Mouse (Mus musculus) heart, embryonic 13.5 days (tissue): ENCODE results near the gene Mfsd4a. TPM values are rescaled to one million over a fixed set of nuclear protein-coding genes. Genes with fewer than 3 reads are reported as not detected.
A peak's percentile ranks its signal among the peaks of the same experiment; 100 is the strongest.

ENCODE experiments used
- ATAC-seq: fragments of 200-750 bp; cut with Nextera tagmentation; 2 replicates; pipeline ENCODE4 v1.8.0; 2017; ENCODE audit warnings: moderate TSS enrichment; ENCODE audit not compliant: insufficient number of reproducible peaks, low FRiP score, low TSS enrichment; ENCODE audit errors: extremely low read depth
- H3K27ac ChIP-seq: fragments of 300-500 bp; sonication (generic); replicated peaks from 2 replicates; pipeline ENCODE4 v1.5.1; 2015; ENCODE audit warnings: moderate library complexity, mild to moderate bottlenecking, inconsistent platforms
- H3K27me3 ChIP-seq: fragments of 300-500 bp; sonication (generic); replicated peaks from 2 replicates; pipeline ENCODE4 v1.6.1; 2015; ENCODE audit warnings: mild to moderate bottlenecking, inconsistent platforms
- H3K36me3 ChIP-seq: fragments of 300-500 bp; sonication (generic); 2 replicates; pipeline ENCODE4 v1.6.1; 2015; ENCODE audit warnings: mild to moderate bottlenecking, inconsistent platforms
- H3K4me1 ChIP-seq: fragments of 300-500 bp; sonication (generic); 2 replicates; pipeline ENCODE4 v1.6.1; 2015; ENCODE audit warnings: inconsistent platforms
- H3K4me2 ChIP-seq: fragments of 300-500 bp; sonication (generic); 2 replicates; pipeline ENCODE4 v1.6.1; 2015; ENCODE audit warnings: inconsistent platforms, mild to moderate bottlenecking, moderate library complexity
- H3K4me3 ChIP-seq: fragments of 300-500 bp; sonication (generic); 2 replicates; pipeline ENCODE4 v1.5.1; 2015; ENCODE audit warnings: moderate library complexity, mild to moderate bottlenecking, inconsistent platforms
- H3K9ac ChIP-seq: fragments of 300-500 bp; sonication (generic); 2 replicates; pipeline ENCODE4 v1.6.1; 2015; ENCODE audit warnings: inconsistent platforms, mild to moderate bottlenecking, moderate library complexity
- H3K9me3 ChIP-seq: fragments of 300-500 bp; sonication (generic); 2 replicates; pipeline ENCODE4 v1.6.1; 2016; ENCODE audit warnings: inconsistent platforms
- WGBS: fragments of 180-500 bp; shearing (Covaris S2); methylation state at CpG from one replicate; pipeline ENCODE4 v1.1.7; 2015; ENCODE audit warnings: mixed read lengths; 5-methylcytosine and 5-hydroxymethylcytosine counted together
- polyA plus RNA-seq: library from polyadenylated mRNA; unstranded; fragments of >200 nt; fragmentation: Nextera tagmentation; extraction: Ambion mirVana; gene quantifications from 2 replicates; pipeline ENCODE4 v1.2.1, GENCODE M21; 2015

Mfsd4a gene
- polyA plus RNA-seq, 1 experiment from 2014 or later: 9.8 TPM

GRCm38 (mm10) chr1:132095356-132096004 is 27.6 kb upstream of the Mfsd4a start:
- Histone ChIP-seq H3K27me3 (no peaks in the 10 kb centered on the region), H3K36me3 (no peaks in the 10 kb centered on the region), H3K4me3 (no peak overlapping the region), H3K4me1 (peaks cover 22% of the 10 kb centered on the region), H3K9ac (no peak overlapping the region), H3K9me3 (no peaks in the 10 kb centered on the region), H3K27ac (peak overlapping the region; percentile 48; the same call in 1 of the 2 replicates), H3K4me2 (0 out of 2 replicates have a peak overlapping the region, but pooled peaks have one; percentile 4)
- WGBS: 30% methylated on average over 11 of the region's 11 CpGs
- ATAC-seq: peak; percentile 60; the same call in 1 of the 2 replicates

GRCm38 (mm10) chr1:132093269-132093668 is 25.4 kb upstream of the Mfsd4a start:
- Histone ChIP-seq H3K4me2 (no peak overlapping the region), H3K27ac (no peak overlapping the region), H3K9me3 (no peaks in the 10 kb centered on the region), H3K36me3 (no peaks in the 10 kb centered on the region), H3K4me3 (no peak overlapping the region), H3K27me3 (no peaks in the 10 kb centered on the region), H3K4me1 (peaks cover 17% of the 10 kb centered on the region), H3K9ac (no peak overlapping the region)
- 87% methylated on average over 4 of the region's 4 CpGs for WGBS
- no peak for ATAC-seq

- H3K27ac ChIP-seq: no peak overlapping the region
- H3K4me2 ChIP-seq: no peak overlapping the region
- ATAC-seq: no peak
- H3K9me3 ChIP-seq: no peaks in the 10 kb centered on the region
- H3K36me3 ChIP-seq: no peaks in the 10 kb centered on the region
- no peak overlapping the region for H3K9ac ChIP-seq
- H3K27me3 ChIP-seq: no peaks in the 10 kb centered on the region
- H3K4me3 ChIP-seq: no peak overlapping the region
- 71% methylated on average over 4 of the region's 4 CpGs for WGBS
- peaks cover 3% of the 10 kb centered on the region for H3K4me1 ChIP-seq
These were observed 22.4 kb upstream of the Mfsd4a start for GRCm38 (mm10) chr1:132090266-132090665.

GRCm38 (mm10) chr1:132089767-132090166 is 21.9 kb upstream of the Mfsd4a start:
- H3K9me3 ChIP-seq: no peaks in the 10 kb centered on the region
- H3K36me3 ChIP-seq: no peaks in the 10 kb centered on the region
- H3K4me2 ChIP-seq: no peak overlapping the region
- H3K4me3 ChIP-seq: no peak overlapping the region
- no peak overlapping the region for H3K9ac ChIP-seq
- no peaks in the 10 kb centered on the region for H3K27me3 ChIP-seq
- no peaks in the 10 kb centered on the region for H3K4me1 ChIP-seq
- no peak for ATAC-seq
- H3K27ac ChIP-seq: no peak overlapping the region
- WGBS: 78% methylated on average over 6 of the region's 6 CpGs

- no peaks in the 10 kb centered on the region for H3K9me3 ChIP-seq
- no peaks in the 10 kb centered on the region for H3K4me1 ChIP-seq
- H3K27ac ChIP-seq: no peak overlapping the region
- no peak overlapping the region for H3K4me3 ChIP-seq
- no peak overlapping the region for H3K9ac ChIP-seq
- H3K36me3 ChIP-seq: no peaks in the 10 kb centered on the region
- 81% methylated on average over 5 of the region's 5 CpGs for WGBS
- no peak overlapping the region for H3K4me2 ChIP-seq
- no peak for ATAC-seq
- H3K27me3 ChIP-seq: no peaks in the 10 kb centered on the region
These were observed 20.4 kb upstream of the Mfsd4a start for GRCm38 (mm10) chr1:132088181-132088671.

GRCm38 (mm10) chr1:132085181-132086049 is 17.6 kb upstream of the Mfsd4a start:
- no peak overlapping the region for H3K9ac ChIP-seq
- H3K36me3 ChIP-seq: no peaks in the 10 kb centered on the region
- no peaks in the 10 kb centered on the region for H3K4me1 ChIP-seq
- no peak overlapping the region for H3K27ac ChIP-seq
- WGBS: 63% methylated on average over 7 of the region's 7 CpGs
- no peak overlapping the region for H3K4me2 ChIP-seq
- H3K27me3 ChIP-seq: no peaks in the 10 kb centered on the region
- H3K9me3 ChIP-seq: 0 out of 2 replicates have a peak, but pooled peaks cover 4% of the 10 kb centered on the region
- no peak for ATAC-seq
- no peak overlapping the region for H3K4me3 ChIP-seq

GRCm38 (mm10) chr1:132078413-132078812 is 10.6 kb upstream of the Mfsd4a start:
- Histone ChIP-seq H3K27ac (no peak overlapping the region), H3K4me1 (no peaks in the 10 kb centered on the region), H3K4me2 (no peak overlapping the region), H3K36me3 (no peaks in the 10 kb centered on the region), H3K27me3 (no peaks in the 10 kb centered on the region; the same call in 1 of the 2 replicates), H3K9ac (no peak overlapping the region), H3K4me3 (no peak overlapping the region), H3K9me3 (0 out of 2 replicates have a peak, but pooled peaks cover 4% of the 10 kb centered on the region)
- no peak for ATAC-seq
- WGBS: 73% methylated on average over 2 of the region's 2 CpGs

- H3K27ac ChIP-seq: no peak overlapping the region
- no peaks in the 10 kb centered on the region for H3K4me1 ChIP-seq
- 82% methylated on average over 10 of the region's 10 CpGs for WGBS
- H3K4me3 ChIP-seq: no peak overlapping the region
- no peaks in the 10 kb centered on the region for H3K36me3 ChIP-seq
- no peak for ATAC-seq
- H3K4me2 ChIP-seq: no peak overlapping the region
- H3K9ac ChIP-seq: no peak overlapping the region
- no peaks in the 10 kb centered on the region for H3K9me3 ChIP-seq
- H3K27me3 ChIP-seq: peaks cover 2% of the 10 kb centered on the region
These were observed 7.7 kb upstream of the Mfsd4a start for GRCm38 (mm10) chr1:132075576-132075975.

GRCm38 (mm10) chr1:132070659-132071058 is 2.8 kb upstream of the Mfsd4a start:
- ATAC-seq: no peak
- WGBS: 79% methylated on average over 3 of the region's 3 CpGs

GRCm38 (mm10) chr1:132069436-132069835 is 1.6 kb upstream of the Mfsd4a start:
- Histone ChIP-seq H3K4me2 (no peak overlapping the region), H3K27me3 (peaks cover 64% of the 10 kb centered on the region), H3K36me3 (no peaks in the 10 kb centered on the region), H3K9me3 (no peaks in the 10 kb centered on the region), H3K4me1 (peaks cover 14% of the 10 kb centered on the region), H3K4me3 (no peak overlapping the region), H3K9ac (no peak overlapping the region), H3K27ac (no peak overlapping the region)
- WGBS: 78% methylated on average over 8 of the region's 8 CpGs
- no peak for ATAC-seq

More at GRCm38 (mm10) chr1:132070659-132071058, 2.8 kb upstream of the Mfsd4a start:
- H3K4me1 ChIP-seq: peaks cover 14% of the 10 kb centered on the region
- no peaks in the 10 kb centered on the region for H3K9me3 ChIP-seq
- no peaks in the 10 kb centered on the region for H3K36me3 ChIP-seq
- H3K4me3 ChIP-seq: no peak overlapping the region
- no peak overlapping the region for H3K9ac ChIP-seq
- peaks cover 52% of the 10 kb centered on the region for H3K27me3 ChIP-seq
- H3K4me2 ChIP-seq: no peak overlapping the region
- H3K27ac ChIP-seq: no peak overlapping the region

GRCm38 (mm10) chr1:132065475-132066172 is 2.2 kb downstream of the Mfsd4a start:
- 62% methylated on average over 8 of the region's 8 CpGs for WGBS
- no peak overlapping the region for H3K27ac ChIP-seq
- no peak overlapping the region for H3K4me3 ChIP-seq
- H3K4me1 ChIP-seq: peaks cover 14% of the 10 kb centered on the region
- H3K36me3 ChIP-seq: no peaks in the 10 kb centered on the region
- H3K4me2 ChIP-seq: no peak overlapping the region
- H3K27me3 ChIP-seq: peaks cover 76% of the 10 kb centered on the region
- no peaks in the 10 kb centered on the region for H3K9me3 ChIP-seq
- ATAC-seq: no peak
- H3K9ac ChIP-seq: no peak overlapping the region
